Mouse (Mus musculus) hindbrain, embryonic 14.5 days (tissue): ENCODE data around the gene Selenoi. TPM values are rescaled to one million over a fixed set of nuclear protein-coding genes. Genes with fewer than 3 reads are reported as not detected.

Experiments
- ATAC-seq: fragments of 200-750 bp; cut with Nextera tagmentation; 2 replicates; pipeline ENCODE4 v1.8.0; 2017; ENCODE audit warnings: moderate number of reproducible peaks, mild to moderate bottlenecking, moderate TSS enrichment, moderate library complexity; ENCODE audit not compliant: low FRiP score
- DNase-seq: peaks from one replicate; pipeline ENCODE4 v3.0.0-alpha.2; 2015; ENCODE audit warnings: low spot score
- H3K27ac ChIP-seq: fragments of 300-500 bp; sonication (generic); 2 replicates; pipeline ENCODE4 v1.5.1; 2014; ENCODE audit warnings: mild to moderate bottlenecking, moderate library complexity
- H3K27me3 ChIP-seq: fragments of 300-500 bp; sonication (generic); 2 replicates; pipeline ENCODE4 v1.6.1; 2014; ENCODE audit warnings: mild to moderate bottlenecking, low read length, mixed read lengths; ENCODE audit not compliant: control insufficient read depth, insufficient read depth
- H3K36me3 ChIP-seq: fragments of 300-500 bp; sonication (generic); replicated peaks from 2 replicates; pipeline ENCODE4 v1.6.1; 2014; ENCODE audit not compliant: control insufficient read depth, insufficient read depth
- H3K4me1 ChIP-seq: fragments of 300-500 bp; sonication (generic); replicated peaks from 2 replicates; pipeline ENCODE4 v1.6.1; 2014; ENCODE audit warnings: antibody characterized with exemption, low read length, mixed read lengths; ENCODE audit not compliant: control insufficient read depth, insufficient read depth
- H3K4me2 ChIP-seq: fragments of 300-500 bp; sonication (generic); replicated peaks from 2 replicates; pipeline ENCODE4 v1.6.1; 2014; ENCODE audit warnings: mild to moderate bottlenecking, moderate library complexity
- H3K4me3 ChIP-seq: fragments of 300-500 bp; sonication (generic); replicated peaks from 2 replicates; pipeline ENCODE4 v1.5.1; 2014; ENCODE audit warnings: mild to moderate bottlenecking, low read length
- H3K9ac ChIP-seq: fragments of 300-500 bp; sonication (generic); 2 replicates; pipeline ENCODE4 v1.6.1; 2014
- H3K9me3 ChIP-seq: fragments of 300-500 bp; sonication (generic); 2 replicates; pipeline ENCODE4 v1.6.1; 2016; ENCODE audit warnings: low read length; ENCODE audit not compliant: control insufficient read depth
- WGBS: fragments of 180-500 bp; shearing (Covaris S2); extraction: QIAGEN DNeasy Blood & Tissue Kit; methylation state at CpG from one replicate; pipeline ENCODE4 v1.1.7; 2014; 5-methylcytosine and 5-hydroxymethylcytosine counted together
- polyA plus RNA-seq: library from polyadenylated mRNA; unstranded; fragments of >200 nt; fragmentation: Nextera tagmentation; extraction: Ambion mirVana; gene quantifications from 2 replicates; pipeline ENCODE4 v1.2.1, GENCODE M21; 2014

The Selenoi gene
- polyA plus RNA-seq, 1 experiment from 2014 or later, result 38.0 TPM

DNA sequence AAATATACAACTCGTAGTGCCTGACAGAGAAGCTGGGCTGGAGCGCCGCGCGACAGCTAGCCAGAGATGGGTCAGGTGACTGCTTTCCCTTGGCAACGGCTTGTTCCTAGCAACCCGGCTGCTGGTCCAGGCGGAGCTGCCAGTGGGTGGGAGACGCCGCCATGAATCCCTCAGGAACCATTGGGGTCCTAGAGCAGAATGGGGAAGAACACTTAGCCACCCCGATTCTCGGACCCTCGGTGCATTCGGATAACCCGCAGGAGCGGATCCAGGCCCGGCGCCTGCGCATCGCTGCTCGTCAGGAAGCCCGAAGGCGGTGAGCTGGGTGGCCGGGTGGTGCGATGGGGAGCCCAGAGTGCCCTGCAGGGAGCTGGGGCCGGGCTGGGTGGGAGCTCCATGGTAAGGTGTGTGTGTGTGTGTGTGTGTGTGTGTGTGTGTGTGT lies 48.9 kb downstream of the Selenoi start, which contains the start of gene Drc1:
Gene Drc1 (plus strand): TSS at position 98 of the 442 bp plus-strand sequence.
- under 1% methylated on average over 26 of the region's 26 CpGs for WGBS
- no peaks in the 10 kb centered on the region for H3K36me3 ChIP-seq

DNA sequence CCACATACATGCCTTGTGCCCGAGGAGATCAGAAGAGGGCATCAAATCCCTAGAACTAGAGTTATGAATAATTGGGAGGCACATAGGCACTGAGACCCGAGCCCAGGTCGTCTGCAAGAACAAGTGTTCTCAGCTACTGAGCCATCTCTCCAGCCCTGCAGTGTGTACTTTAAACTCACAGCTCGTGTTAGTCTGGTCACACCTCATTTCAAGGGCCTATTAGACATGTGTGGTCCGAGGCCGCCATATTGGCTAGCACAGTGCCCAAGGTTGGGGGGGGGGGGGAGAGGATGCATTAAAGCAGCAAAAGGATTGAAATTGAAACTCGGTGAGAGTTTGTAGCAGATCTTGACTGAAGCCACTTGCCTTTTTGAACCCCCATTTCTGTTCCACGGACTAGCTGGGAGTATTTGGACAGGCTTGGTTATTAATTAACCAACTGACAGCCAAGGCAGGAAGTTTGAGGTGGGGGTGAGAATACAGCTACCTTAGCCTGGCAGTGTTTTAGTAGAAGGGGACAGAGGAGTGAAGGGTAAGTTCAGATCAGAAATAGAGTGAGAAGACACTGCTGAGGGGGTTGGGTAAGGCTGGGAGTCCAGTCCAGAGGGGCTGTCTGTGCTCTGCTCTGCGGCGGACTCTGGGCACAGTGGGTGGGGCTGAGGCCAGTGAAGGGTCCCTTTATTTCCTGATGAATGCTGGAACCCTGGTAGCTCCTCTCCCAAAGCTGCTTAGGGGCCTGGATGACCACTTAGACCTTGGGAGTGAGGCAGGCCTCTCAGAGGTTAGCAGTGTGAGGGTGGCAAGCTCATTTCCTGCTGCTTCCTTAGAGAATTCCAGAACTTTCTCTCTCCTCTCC lies 53.8 kb downstream of the Selenoi start:
- Histone ChIP-seq H3K27ac (no peak overlapping the region), H3K4me2 (no peak overlapping the region), H3K27me3 (no peaks in the 10 kb centered on the region), H3K9ac (no peak overlapping the region), H3K4me3 (no peak overlapping the region), H3K9me3 (no peaks in the 10 kb centered on the region), H3K4me1 (no peaks in the 10 kb centered on the region), H3K36me3 (no peaks in the 10 kb centered on the region)
- 82% methylated on average over 10 of the region's 10 CpGs for WGBS
- DNase-seq (no peak), ATAC-seq (no peak)

More for the DNA sequence above, 48.9 kb downstream of the Selenoi start, which contains the start of gene Drc1:
- Histone ChIP-seq H3K9ac (peak within 1 kb of the TSS; percentile 67), H3K9me3 (no peaks in the 10 kb centered on the region), H3K4me2 (peak within 1 kb of the TSS; percentile 74), H3K27me3 (no peaks in the 10 kb centered on the region), H3K4me3 (peak within 1 kb of the TSS; percentile 48), H3K27ac (no peak within 1 kb of the TSS), H3K4me1 (0 out of 2 replicates have a peak, but pooled peaks cover 4% of the 10 kb centered on the region)
- peak; percentile 93 for ATAC-seq
- DNase-seq, result peak; percentile 68

DNA sequence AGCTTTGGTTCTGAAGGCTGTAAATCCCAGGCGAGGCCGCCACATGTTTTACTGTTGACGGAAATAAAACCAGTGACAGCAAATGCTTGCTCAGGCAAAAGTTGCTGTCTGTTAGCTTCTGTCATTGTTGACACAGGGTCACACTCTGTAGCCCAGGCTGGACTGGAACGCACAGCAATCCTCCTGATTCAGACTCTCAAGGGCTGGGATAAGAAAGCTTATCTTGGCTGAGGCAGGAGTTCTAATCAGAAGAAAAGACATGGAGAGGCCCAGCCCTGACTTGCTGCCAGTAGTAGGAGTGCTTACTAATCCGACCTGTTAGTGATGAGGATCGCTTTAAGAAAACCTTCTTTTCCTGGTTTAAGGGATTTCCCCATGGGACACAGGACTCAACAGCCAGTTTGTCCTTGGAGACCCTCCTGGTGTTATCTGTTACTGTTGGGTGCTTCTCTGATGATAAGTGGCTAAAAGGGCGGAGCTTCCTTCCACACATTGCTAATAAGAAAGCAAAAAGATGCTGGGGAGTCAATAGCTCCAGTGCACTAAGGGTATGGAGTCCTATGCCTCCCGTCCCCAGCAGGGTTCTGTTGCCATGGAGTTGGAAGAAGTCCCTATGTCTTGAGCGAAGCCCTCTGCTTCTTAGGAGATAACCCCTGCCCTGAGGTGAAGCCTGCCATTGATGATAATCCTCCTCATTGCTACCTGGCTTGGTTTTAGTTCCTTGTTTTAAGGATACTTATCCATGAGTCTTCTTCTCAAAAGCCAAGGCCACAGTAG lies 54.9 kb downstream of the Selenoi start:
- DNase-seq, result no peak
- no peak overlapping the region for H3K9ac ChIP-seq
- H3K27ac ChIP-seq, result no peak overlapping the region
- no peak overlapping the region for H3K4me3 ChIP-seq
- no peaks in the 10 kb centered on the region for H3K9me3 ChIP-seq
- WGBS, result 79% methylated on average over 9 of the region's 9 CpGs
- H3K4me1 ChIP-seq, result no peaks in the 10 kb centered on the region
- H3K4me2 ChIP-seq, result no peak overlapping the region
- no peaks in the 10 kb centered on the region for H3K36me3 ChIP-seq
- no peak for ATAC-seq
- H3K27me3 ChIP-seq, result no peaks in the 10 kb centered on the region

Other genes with a start within 250 kb of the Selenoi start
- 0.20 TPM in 1 of 2 replicates, not detected in the other for gene Il6, start 219.5 kb upstream of the Selenoi start, polyA plus RNA-seq
- gene Tyms, start 159.0 kb upstream of the Selenoi start, polyA plus RNA-seq, result 45.1 and 46.9 TPM in 2 replicates
- gene Garem2, start 127.4 kb upstream of the Selenoi start, polyA plus RNA-seq, result 13.4 TPM in 2 replicates
- 3.3 and 5.2 TPM in 2 replicates for gene 3110082J24Rik, start 126.5 kb upstream of the Selenoi start, polyA plus RNA-seq
- gene Hadha, start 77.4 kb upstream of the Selenoi start, polyA plus RNA-seq, result 57.5 and 62.2 TPM in 2 replicates
- 62.3 and 63.8 TPM in 2 replicates for gene Hadhb, start 77.3 kb upstream of the Selenoi start, polyA plus RNA-seq
- not detected in 2 replicates for gene Adgrf3, start 26.9 kb upstream of the Selenoi start, polyA plus RNA-seq
- 5.5 and 6.0 TPM in 2 replicates for gene Drc1, start 48.8 kb downstream of the Selenoi start, polyA plus RNA-seq
- gene Otof, start 229.4 kb downstream of the Selenoi start, polyA plus RNA-seq, result 4.2 and 4.7 TPM in 2 replicates
- 2.8 and 3.3 TPM in 2 replicates for gene 1700001C02Rik, start 233.5 kb downstream of the Selenoi start, polyA plus RNA-seq